Mouse (Mus musculus) E14TG2a.4 (cell line): Measurements from ENCODE around the gene Myo3b.

Experiments used
- CTCF ChIP-seq: conservative IDR thresholded peaks from 2 replicates; pipeline ENCODE4 v1.5.1; 2014; ENCODE audit warnings: low read length
- POU5F1 ChIP-seq: IDR thresholded peaks from 2 replicates; pipeline ENCODE4 v1.6.1; 2014; ENCODE audit warnings: low read length, borderline replicate concordance

DNA sequence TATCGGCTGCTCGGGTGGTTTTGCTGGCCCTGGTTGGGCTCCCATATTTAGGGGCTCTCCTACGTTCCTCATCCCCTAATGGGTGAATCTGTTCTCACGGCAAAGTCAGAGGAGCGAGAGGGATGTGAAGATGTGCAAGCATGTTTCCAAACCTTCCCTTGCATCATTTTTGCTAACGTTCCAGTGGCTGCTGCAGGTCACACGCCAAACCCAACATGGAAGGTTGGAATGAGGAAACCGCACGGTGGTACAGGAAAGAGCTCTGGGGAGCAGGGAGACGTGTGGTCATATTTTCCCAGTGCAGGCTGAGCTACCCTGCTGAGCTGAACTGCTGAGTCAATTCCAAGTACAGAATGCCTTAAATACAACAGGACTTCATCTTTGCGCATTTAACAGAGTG lies 8.9 kb downstream of the Myo3b start:
- TF ChIP-seq CTCF (no peak), POU5F1 (no peak)
